Mouse (Mus musculus) kidney, adult 18-20 months (tissue): ENCODE measurements around the gene Ovca2.
A peak's percentile ranks its signal among the peaks of the same experiment; 100 is the strongest.

Source experiments
- DNase-seq: peaks from one replicate; pipeline ENCODE4 v3.0.0; 2021

The Ovca2 gene

GRCm38 (mm10) chr11:75168590-75169361 lies 9.9 kb downstream of the Ovca2 start:
- DNase-seq: peak; percentile 89

DNA sequence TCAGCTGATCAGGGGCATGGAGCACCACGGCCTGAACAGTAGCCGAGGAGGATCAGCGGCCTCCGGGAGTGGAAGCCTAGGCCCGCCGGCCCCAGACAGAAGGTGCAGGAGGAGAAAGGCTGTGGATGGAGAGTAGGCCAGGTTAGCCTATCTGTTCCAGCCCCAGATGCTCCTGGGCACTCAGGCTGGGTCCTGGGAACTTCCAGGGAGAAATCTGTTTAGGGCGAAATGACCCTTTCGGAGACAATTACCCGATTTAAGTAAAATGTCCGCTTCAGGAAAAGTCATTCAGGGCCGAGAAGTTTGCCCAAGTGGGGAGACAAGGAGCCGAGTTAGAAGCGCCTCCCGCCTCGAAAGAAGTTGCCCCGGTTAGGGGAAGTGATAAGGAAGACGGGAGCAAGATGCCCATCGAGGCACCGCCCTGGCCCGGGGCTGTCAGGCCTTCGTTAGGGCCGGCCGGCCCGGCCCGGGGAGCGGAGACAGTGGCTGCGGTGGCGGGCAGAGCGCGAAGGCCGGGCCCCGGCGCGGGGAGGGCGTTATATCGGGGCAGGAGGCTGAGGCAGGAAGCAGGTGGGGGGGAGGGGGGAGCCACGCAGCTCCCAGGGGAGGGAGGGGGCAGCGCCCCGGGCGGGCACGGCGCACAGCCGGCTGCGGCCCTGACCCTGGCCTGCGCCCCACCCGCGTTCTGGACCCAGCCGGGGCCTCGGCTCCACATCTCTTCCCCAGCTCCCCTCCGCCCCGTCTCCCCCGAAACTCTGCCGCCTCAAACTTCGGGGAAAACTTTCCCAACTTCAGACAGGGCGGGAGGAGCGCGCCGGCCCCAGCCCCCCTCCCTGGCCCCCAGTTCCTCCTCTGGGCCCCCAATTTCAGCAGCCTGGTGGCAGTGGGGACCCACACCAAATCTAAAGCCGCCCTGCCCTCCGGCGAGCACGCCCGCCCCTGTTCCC lies 10.7 kb downstream of the Ovca2 start:
- peak; percentile 40 for DNase-seq

- DNase-seq: peak; percentile 72
These were observed 11.6 kb downstream of the Ovca2 start for GRCm38 (mm10) chr11:75166861-75167642.

- DNase-seq: peak; percentile 31
These were observed 12.3 kb downstream of the Ovca2 start for GRCm38 (mm10) chr11:75166193-75166842.

- DNase-seq: peak; percentile 88
These were observed 13.0 kb downstream of the Ovca2 start for GRCm38 (mm10) chr11:75165441-75166192.

DNA sequence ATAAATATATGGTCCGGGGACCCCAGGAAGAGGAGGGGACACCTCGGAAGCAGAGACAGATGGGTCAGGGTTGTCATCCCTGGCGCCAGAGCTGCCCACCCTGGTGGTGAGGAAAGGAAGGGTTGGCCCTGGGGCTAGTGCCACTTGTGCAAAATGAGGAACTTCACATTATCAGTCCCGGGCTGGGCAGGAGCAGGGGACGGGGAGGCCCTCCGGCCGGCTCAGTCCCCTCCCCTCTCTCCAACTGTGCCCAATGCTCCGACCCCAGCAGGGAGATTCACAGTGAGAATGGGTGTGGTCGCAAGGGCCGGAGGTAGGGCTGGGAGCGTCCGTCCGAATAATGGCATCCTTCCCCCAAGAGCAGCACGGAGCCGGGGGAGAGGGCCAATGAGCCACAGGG lies 13.9 kb downstream of the Ovca2 start:
- no peak for DNase-seq

- no peak for DNase-seq
These were observed 14.6 kb downstream of the Ovca2 start for GRCm38 (mm10) chr11:75164051-75164450.

- DNase-seq: peak; percentile 23
These were observed 15.3 kb downstream of the Ovca2 start for GRCm38 (mm10) chr11:75163379-75163778.

DNA sequence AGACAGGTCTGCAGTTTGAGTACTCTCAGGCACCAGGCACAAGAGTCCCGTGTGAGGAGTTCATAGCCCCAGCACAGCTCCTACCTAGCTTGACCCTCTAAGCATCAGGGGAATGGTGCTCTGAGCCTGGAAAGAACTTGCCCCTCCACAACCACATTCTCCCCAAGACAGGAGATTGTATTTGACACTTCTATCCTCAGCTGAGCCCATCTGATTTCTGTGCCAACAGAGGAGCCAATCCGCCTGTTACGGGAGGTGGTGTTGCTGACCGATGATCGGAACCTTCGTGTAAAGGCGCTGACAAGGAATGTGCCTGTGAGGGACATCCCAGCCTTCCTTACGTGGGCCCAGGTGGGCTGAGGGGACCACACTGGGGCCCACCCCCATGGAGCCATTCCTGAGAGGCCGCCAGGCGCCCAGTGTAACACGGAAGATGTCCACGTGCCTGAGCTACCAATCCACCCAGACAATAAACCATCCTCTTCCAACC lies 16.0 kb downstream of the Ovca2 start:
- DNase-seq: no peak

GRCm38 (mm10) chr11:75161417-75162008 lies 17.1 kb downstream of the Ovca2 start:
- DNase-seq: no peak

- no peak for DNase-seq
These were observed 17.7 kb downstream of the Ovca2 start for GRCm38 (mm10) chr11:75160954-75161353.

- DNase-seq: peak; percentile 50
These were observed 19.1 kb downstream of the Ovca2 start for GRCm38 (mm10) chr11:75159564-75159963.

- no peak for DNase-seq
These were observed 20.2 kb downstream of the Ovca2 start for GRCm38 (mm10) chr11:75158432-75158831.

DNA sequence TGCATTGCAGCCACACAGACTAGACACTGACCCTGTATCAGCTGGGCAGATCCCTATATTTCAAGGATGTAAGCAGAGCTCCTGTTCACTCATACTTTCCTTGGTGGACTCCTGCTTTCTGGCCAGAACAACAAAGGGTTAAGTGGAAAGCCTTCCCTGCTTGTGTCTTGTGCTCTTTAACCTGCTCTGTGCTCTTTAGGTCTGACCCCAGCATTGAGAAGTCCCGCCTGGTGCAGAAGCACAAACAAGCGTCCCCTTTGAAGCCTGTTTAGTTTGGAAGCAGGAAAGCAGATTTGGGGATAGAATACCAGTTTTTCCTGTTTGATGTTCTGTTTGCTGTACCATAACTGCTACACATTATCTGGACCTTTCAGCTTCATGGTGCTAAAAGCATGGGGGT lies 20.7 kb downstream of the Ovca2 start:
- DNase-seq: no peak

- DNase-seq: no peak
These were observed 21.6 kb downstream of the Ovca2 start for GRCm38 (mm10) chr11:75157037-75157436.

DNA sequence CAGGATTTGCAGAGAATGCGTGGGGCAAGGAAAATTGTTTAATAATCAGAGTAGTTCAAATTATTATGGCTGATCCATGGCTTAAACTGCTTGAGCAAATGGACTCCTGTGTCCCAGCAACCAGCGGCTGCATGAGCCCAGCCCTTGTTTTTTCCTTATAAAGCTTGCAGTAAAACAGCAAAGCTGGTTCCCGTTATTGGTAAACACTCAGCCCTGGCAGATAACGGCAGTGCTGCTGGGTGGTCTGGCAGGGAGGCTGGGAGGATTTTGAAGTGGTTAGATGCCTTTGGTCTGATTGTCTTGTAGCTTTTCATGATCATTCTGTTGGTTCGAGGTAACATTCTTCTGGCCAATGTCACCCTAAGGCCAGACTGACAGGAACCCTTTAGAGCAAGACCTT lies 22.2 kb downstream of the Ovca2 start:
- no peak for DNase-seq

DNA sequence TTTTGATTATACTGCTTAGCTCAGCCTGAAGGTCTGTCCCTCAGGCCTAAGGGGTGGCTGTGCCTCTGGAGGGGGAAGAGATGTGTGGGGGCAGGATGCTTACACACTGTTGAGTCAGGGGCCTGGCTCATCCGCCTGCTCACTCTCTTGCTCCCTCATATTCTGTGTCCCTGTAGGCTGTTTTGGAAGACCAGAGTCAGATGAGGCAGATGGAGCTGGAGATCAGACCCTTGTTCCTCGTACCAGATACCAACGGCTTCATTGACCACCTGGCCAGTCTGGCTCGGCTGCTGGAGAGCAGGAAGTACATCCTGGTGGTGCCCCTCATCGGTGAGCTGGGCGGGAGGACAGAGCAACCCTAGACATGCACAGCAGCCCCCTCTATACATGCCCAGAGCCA lies 22.6 kb downstream of the Ovca2 start:
- no peak for DNase-seq

DNA sequence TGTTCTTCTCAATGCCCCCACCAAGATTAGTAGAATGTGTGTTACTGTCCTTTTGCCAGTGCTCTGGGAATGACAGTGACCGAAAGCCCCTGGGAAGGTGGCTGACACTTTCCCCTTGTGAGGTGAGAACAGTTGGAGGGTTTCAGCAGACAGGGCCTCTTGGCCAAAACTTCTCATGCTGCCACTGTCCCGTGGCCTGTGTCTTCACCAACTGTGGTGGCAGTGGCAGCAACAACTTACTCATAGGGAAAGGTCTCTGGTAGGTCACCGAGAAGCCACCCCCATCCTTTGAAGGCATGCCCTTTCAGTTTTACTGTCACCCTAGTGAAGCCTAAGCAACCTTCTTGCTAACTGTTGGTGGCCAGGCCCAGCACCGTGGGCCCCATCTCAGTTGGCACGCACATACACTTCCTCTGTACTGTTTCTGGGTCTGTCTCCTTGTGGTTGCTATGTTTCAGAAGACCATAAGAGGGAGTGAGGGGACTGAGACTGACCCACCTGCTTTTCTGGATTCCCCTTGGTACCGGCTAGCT lies 24.5 kb downstream of the Ovca2 start:
- no peak for DNase-seq

DNA sequence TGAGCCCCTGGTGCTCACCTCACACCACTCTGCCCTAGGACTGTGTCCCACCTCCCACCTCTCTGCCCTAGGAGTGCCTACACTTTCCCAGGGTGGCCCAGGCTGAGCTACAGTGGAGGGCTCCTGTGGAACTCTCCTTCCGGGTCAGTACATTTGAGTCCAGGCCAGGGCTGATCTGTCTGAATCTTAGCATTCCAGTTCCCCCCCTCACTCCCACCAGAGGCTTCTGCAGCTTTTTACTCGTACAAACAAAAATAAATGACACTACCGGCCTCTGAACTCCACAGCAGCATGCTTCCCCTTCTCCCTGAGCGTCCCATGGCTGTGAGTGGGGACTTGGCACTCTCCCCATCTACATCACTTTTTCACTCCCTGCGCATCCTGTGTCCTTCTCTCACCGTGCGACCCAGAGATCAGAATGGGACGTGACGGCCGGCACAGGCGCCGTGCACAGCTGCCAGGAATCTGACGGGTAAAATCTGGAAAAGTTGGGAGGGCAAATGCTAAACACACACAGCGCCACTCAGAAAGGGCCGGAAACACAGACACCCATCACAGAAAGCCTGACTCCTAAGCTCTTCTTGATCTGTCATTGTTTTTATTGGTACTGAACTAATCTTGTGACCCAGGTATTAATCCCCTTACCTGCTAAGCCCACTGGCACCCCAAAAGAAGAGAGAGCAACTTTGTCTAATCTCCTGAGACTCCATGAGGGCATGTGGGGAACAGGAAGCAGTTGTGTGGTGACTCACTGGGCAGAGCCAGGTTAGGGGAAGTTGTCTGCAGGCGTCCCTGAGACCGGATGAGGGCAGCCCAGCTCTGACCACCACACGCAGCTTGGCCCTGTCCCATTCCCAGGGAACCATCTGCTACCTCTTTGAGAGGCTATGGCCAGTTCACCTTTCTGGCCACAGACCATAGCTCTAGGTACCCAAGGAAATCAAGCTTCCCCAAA lies 25.8 kb downstream of the Ovca2 start:
- DNase-seq: peak; percentile 48

DNA sequence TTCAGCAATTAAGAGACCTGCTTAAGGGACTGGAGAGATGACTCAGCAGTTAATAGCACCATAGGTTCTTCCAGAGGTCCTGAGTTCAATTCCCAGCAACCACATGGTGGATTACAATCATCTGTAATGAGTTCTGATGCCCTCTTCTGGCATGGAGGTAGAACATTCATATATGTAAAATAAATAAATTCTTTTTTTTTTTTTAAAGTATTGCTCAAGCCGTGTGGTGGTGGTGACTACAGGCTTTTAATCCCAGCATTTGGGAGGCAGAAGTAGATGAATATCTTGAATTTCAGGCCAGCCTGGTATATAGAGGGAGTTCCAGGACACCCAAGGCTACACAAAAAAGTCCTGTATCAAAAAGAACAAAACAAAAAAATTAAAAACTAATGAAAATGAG lies 28.3 kb downstream of the Ovca2 start:
- DNase-seq: no peak
